Mouse (Mus musculus): ENCODE data around the gene Blnk.

DNA sequence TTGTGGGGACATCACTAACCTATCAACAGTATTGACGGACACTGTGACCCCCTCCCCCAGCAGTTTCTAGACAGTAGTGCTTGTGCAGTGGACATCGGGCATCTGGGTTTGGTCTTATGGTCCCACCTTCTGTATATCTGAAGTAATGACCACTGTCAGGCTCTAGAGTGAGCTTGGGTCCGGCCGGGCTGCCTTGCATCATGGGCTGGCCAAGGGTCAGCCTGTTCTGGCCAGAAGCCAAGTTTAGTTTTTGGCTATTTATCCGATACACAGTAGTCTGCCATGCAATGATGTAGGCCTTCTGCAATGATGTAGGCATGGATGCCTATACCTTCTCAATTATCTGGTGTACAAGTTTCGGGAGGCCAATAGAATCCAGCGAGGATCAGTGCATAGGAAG, 50.8 kb downstream of the Blnk start:
- TF ChIP-seq CTCF (IDR thresholded peaks at IDR 0.05; ENCODE audit: low read depth) (no peak), EP300 (IDR thresholded peaks at IDR 0.05; ENCODE audit: low read depth) (no peak)
